Mouse (Mus musculus): ENCODE measurements around the gene Cdc42bpb. TPM values are rescaled to one million over a fixed set of nuclear protein-coding genes. Genes with fewer than 3 reads are reported as not detected.

Cdc42bpb gene
- total and polyA plus RNA-seq, 3 experiments, result 16.7 to 29.7 (median 25.4) TPM

DNA sequence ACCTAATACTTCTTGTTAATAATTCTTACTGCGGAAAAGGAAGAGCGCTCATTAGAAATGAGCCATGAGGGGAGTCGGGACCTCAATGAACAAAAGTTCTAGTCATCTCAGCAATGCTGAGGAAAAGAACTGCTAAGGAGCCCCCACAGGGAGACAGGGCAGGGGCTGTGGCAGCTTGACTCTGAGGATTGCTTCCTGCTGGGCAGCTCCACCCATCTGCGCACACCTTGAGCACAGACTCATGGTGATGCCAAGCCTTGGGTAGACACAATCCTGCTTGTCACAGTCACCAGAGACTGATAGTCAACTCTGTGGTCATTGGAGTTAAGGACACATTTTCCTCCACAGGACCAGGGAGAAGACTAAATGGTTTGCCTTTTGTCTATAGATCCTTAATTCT, 9.6 kb upstream of the Cdc42bpb start:
- peaks cover 2% of the 10 kb centered on the region for H3K9me3 ChIP-seq (replicated peaks; ENCODE audit: low read length)
- H3K27ac ChIP-seq (ENCODE audit: insufficient read depth, low read depth), result no peak overlapping the region
- no peak overlapping the region for H3K4me3 ChIP-seq (replicated peaks in 1 of 3; ENCODE audit: low read depth in 2 of 3, low read length in 2 of 3, poor library complexity in 1 of 3)
- TF ChIP-seq ZMIZ1 (IDR thresholded peaks at IDR 0.05; ENCODE audit: low read depth, low read length) (no peak), GABPA (IDR thresholded peaks at IDR 0.05; ENCODE audit: insufficient replicate concordance, low read depth, low read length) (no peak), JUND (conservative IDR thresholded peaks at IDR 0.05; ENCODE audit: low read depth, low read length) (no peak), MAX (IDR thresholded peaks at IDR 0.05; ENCODE audit: low read length) (no peak), MYC (IDR thresholded peaks at IDR 0.05; ENCODE audit: low read depth, low read length) (no peak), CHD1 (IDR thresholded peaks at IDR 0.05; ENCODE audit: low read depth, low read length) (no peak), SIN3A (IDR thresholded peaks at IDR 0.05; ENCODE audit: low read length) (no peak)
- no peaks in the 10 kb centered on the region for H3K79me2 ChIP-seq (replicated peaks; ENCODE audit: control insufficient read depth, extremely low read depth, insufficient read depth, poor library complexity, severe bottlenecking)
- DNase-seq (ENCODE audit: extremely low read depth), result no peak
- peaks cover 6 to 7% of the 10 kb centered on the region in 2 experiments; a peak in 3 of 4 replicates for H3K4me1 ChIP-seq (ENCODE audit: control insufficient read depth in 1 of 2, insufficient read depth in 2 of 2)
- in situ Hi-C loops (cut with MboI; ENCODE audit: low pct_ligation_motif_present, low pct_unique_long_range_greater_than_20kb, low sequenced_read_pairs), result no loop called here
- dilution Hi-C loops (cut with MboI; ENCODE audit: extremely low pct_ligation_motif_present, extremely low pct_unique_long_range_greater_than_20kb, low sequenced_read_pairs), result no loop called here
- peaks cover 21% of the 10 kb centered on the region for H3K27me3 ChIP-seq (replicated peaks)
- no peak overlapping the region for H3K4me2 ChIP-seq (ENCODE audit: insufficient read depth, low read depth, poor library complexity, severe bottlenecking)
- H3K9ac ChIP-seq (ENCODE audit: insufficient read depth, low read depth), result no peak overlapping the region
- no peaks in the 10 kb centered on the region for H3K36me3 ChIP-seq (replicated peaks in 1 of 2; ENCODE audit: control insufficient read depth in 1 of 2, insufficient read depth in 1 of 2, low read length in 1 of 2)

DNA sequence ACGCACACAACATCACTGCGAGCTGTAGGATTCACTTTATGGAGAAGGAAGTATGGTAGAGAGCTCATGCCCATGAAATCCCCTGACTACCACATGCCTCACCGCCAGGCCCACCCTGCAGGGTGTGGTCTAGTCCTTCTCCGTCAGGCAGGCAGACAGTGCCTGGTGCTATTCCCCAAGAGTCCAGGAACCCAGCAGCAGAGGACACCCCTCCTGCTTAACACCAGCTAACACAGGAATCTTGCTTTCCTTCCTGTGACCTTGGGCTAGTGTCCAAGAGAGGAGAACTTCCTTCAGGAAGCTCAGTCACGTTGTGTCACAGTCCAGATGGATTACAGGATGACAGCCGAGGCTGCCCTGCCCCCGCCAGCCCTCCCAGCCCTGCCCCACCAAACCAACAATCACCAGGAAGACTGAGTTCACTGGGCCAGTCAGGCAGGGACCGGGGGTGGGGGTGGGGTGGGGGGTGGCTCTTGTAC, 9.2 kb upstream of the Cdc42bpb start:
- Histone ChIP-seq H3K9ac (ENCODE audit: insufficient read depth, low read depth) (no peak overlapping the region), H3K27me3 (replicated peaks) (peaks cover 24% of the 10 kb centered on the region), H3K27ac (ENCODE audit: insufficient read depth, low read depth) (no peak overlapping the region), H3K4me2 (ENCODE audit: insufficient read depth, low read depth, poor library complexity, severe bottlenecking) (no peak overlapping the region), H3K4me1 (ENCODE audit: control insufficient read depth in 1 of 2, insufficient read depth in 2 of 2) (peaks cover 6 to 7% of the 10 kb centered on the region in 2 experiments; a peak in 3 of 4 replicates), H3K79me2 (replicated peaks; ENCODE audit: control insufficient read depth, extremely low read depth, insufficient read depth, poor library complexity, severe bottlenecking) (no peaks in the 10 kb centered on the region), H3K9me3 (replicated peaks; ENCODE audit: low read length) (peaks cover 2% of the 10 kb centered on the region), H3K36me3 (replicated peaks in 1 of 2; ENCODE audit: control insufficient read depth in 1 of 2, insufficient read depth in 1 of 2, low read length in 1 of 2) (no peaks in the 10 kb centered on the region), H3K4me3 (replicated peaks in 1 of 3; ENCODE audit: low read depth in 2 of 3, low read length in 2 of 3, poor library complexity in 1 of 3) (no peak overlapping the region)
- TF ChIP-seq GABPA (IDR thresholded peaks at IDR 0.05; ENCODE audit: insufficient replicate concordance, low read depth, low read length), result no peak
- TF ChIP-seq ELF1 (IDR thresholded peaks at IDR 0.05; ENCODE audit: low read depth, low read length), result no peak
- TF ChIP-seq RCOR1 (conservative IDR thresholded peaks at IDR 0.05; ENCODE audit: low read depth, low read length), result no peak
- TF ChIP-seq EP300 (IDR thresholded peaks at IDR 0.05; ENCODE audit: low read length), result no peak
- TF ChIP-seq MAZ (IDR thresholded peaks at IDR 0.05; ENCODE audit: low read depth, low read length), result no peak
- no peak for TF ChIP-seq MAFK (IDR thresholded peaks at IDR 0.05; ENCODE audit: insufficient replicate concordance, low read length)
- no peak for TF ChIP-seq KAT2A (IDR thresholded peaks at IDR 0.05; ENCODE audit: insufficient replicate concordance, low read length)
- TF ChIP-seq JUND (conservative IDR thresholded peaks at IDR 0.05; ENCODE audit: low read depth, low read length), result no peak
- TF ChIP-seq CTCF (conservative IDR thresholded peaks at IDR 0.05 in 1 of 2, IDR thresholded peaks at IDR 0.05 in 1 of 2; ENCODE audit: low read depth in 2 of 2, low read length in 2 of 2), result no peak
- no peak for TF ChIP-seq PAX5 (IDR thresholded peaks at IDR 0.05; ENCODE audit: low read length)
- no peak for TF ChIP-seq TCF12 (IDR thresholded peaks at IDR 0.05; ENCODE audit: low read depth, low read length)
- TF ChIP-seq CHD2 (IDR thresholded peaks at IDR 0.05; ENCODE audit: low read length), result no peak
- TF ChIP-seq ZNF384 (IDR thresholded peaks at IDR 0.05; ENCODE audit: low read depth, low read length), result no peak
- TF ChIP-seq RAD21 (IDR thresholded peaks at IDR 0.05; ENCODE audit: low read depth, low read length), result no peak
- TF ChIP-seq BHLHE40 (IDR thresholded peaks at IDR 0.05; ENCODE audit: low read depth, low read length), result no peak
- no peak for TF ChIP-seq NELFE (IDR thresholded peaks at IDR 0.05; ENCODE audit: low read depth, low read length)
- in situ Hi-C loops (cut with MboI; ENCODE audit: low pct_ligation_motif_present, low pct_unique_long_range_greater_than_20kb, low sequenced_read_pairs) (no loop called here), dilution Hi-C loops (cut with MboI; ENCODE audit: extremely low pct_ligation_motif_present, extremely low pct_unique_long_range_greater_than_20kb, low sequenced_read_pairs) (no loop called here)
- no peak for DNase-seq (ENCODE audit: extremely low read depth)
